Mouse (Mus musculus) kidney, postnatal 0 days (tissue): ENCODE results near the gene Myo16. TPM values are rescaled to one million over a fixed set of nuclear protein-coding genes. Genes with fewer than 3 reads are reported as not detected.

Experiments
- ATAC-seq: fragments of 200-750 bp; cut with Nextera tagmentation; replicated peaks from 2 replicates; pipeline ENCODE4 v1.8.0; 2017; ENCODE audit warnings: low read depth, moderate number of reproducible peaks, moderate TSS enrichment, moderate library complexity; ENCODE audit not compliant: low FRiP score
- DNase-seq: peaks from one replicate; pipeline ENCODE4 v3.0.0-alpha.2; 2016; ENCODE audit warnings: low spot score
- H3K27ac ChIP-seq: fragments of 300-500 bp; sonication (generic); 2 replicates; pipeline ENCODE4 v1.5.1; 2014; ENCODE audit warnings: mild to moderate bottlenecking
- H3K27me3 ChIP-seq: fragments of 300-500 bp; sonication (generic); 2 replicates; pipeline ENCODE4 v1.6.1; 2014; ENCODE audit warnings: low read length, mixed read lengths; ENCODE audit not compliant: insufficient read depth
- H3K36me3 ChIP-seq: fragments of 300-500 bp; sonication (generic); 2 replicates; pipeline ENCODE4 v1.6.1; 2014; ENCODE audit warnings: low read length, mixed read lengths; ENCODE audit not compliant: insufficient read depth
- H3K4me1 ChIP-seq: fragments of 300-500 bp; sonication (generic); replicated peaks from 2 replicates; pipeline ENCODE4 v1.6.1; 2014; ENCODE audit warnings: antibody characterized with exemption, low read length, mixed read lengths; ENCODE audit not compliant: insufficient read depth
- H3K4me2 ChIP-seq: fragments of 300-500 bp; sonication (generic); 2 replicates; pipeline ENCODE4 v1.6.1; 2014; ENCODE audit warnings: mild to moderate bottlenecking, low read length, moderate library complexity, mixed read lengths
- H3K4me3 ChIP-seq: fragments of 300-500 bp; sonication (generic); replicated peaks from 2 replicates; pipeline ENCODE4 v1.5.1; 2014; ENCODE audit warnings: low read depth, low read length
- H3K9ac ChIP-seq: fragments of 300-500 bp; sonication (generic); 2 replicates; pipeline ENCODE4 v1.6.1; 2014; ENCODE audit warnings: low read depth, low read length
- H3K9me3 ChIP-seq: fragments of 300-500 bp; sonication (generic); replicated peaks from 2 replicates; pipeline ENCODE4 v1.6.1; 2016; ENCODE audit warnings: low read length, inconsistent platforms, mixed read lengths
- CTCF ChIP-seq: IDR thresholded peaks from 2 replicates; pipeline ENCODE4 v1.5.1; 2016; ENCODE audit warnings: antibody characterized with exemption, low read depth, mild to moderate bottlenecking, moderate library complexity
- WGBS: fragments of 180-500 bp; shearing (Covaris S2); extraction: QIAGEN DNeasy Blood & Tissue Kit; methylation state at CpG from one replicate; pipeline ENCODE4 v1.1.7; 2014; 5-methylcytosine and 5-hydroxymethylcytosine counted together
- polyA plus RNA-seq: library from polyadenylated mRNA; unstranded; fragments of >200 nt; fragmentation: Nextera tagmentation; extraction: Ambion mirVana; gene quantifications from 2 replicates; pipeline ENCODE4 v1.2.1, GENCODE M21; 2015

The Myo16 gene
- polyA plus RNA-seq, 1 experiment from 2014 or later = 0.08 TPM

DNA sequence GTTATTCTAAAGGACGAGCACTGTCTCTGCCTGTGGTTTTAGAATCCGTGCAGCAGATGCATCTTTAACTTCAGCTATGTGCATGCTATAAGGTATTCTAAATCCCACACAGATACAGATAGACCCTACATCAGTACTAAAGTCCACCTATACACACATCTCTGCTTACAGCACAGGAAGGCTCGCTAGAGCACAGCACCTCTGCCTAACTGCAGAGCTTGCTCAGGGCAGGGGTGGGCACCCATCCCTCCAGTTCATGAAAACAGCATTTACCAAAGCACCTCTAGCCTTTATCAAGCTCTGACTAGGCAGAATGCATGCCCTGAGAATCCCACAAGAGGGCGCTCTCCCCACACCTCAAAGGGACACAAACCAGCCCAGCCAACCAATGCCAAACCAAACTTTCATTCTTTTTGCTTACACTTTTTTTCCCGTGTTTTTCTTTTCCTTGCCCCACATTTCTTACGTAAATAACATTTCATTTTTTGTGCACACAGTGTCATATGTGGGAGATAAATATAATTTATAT lies 261.0 kb downstream of the Myo16 start:
- H3K4me1 ChIP-seq = no peaks in the 10 kb centered on the region
- no peaks in the 10 kb centered on the region for H3K36me3 ChIP-seq
- H3K27ac ChIP-seq = no peak overlapping the region
- WGBS = 22% methylated on average over 6 of the region's 6 CpGs
- H3K9ac ChIP-seq = no peak overlapping the region
- no peak overlapping the region for H3K4me3 ChIP-seq
- DNase-seq (peak; percentile 85), ATAC-seq (0 out of 2 replicates have a peak, but pooled peaks have one; percentile 26)
- H3K27me3 ChIP-seq = no peaks in the 10 kb centered on the region
- TF ChIP-seq CTCF = peak; percentile 94
- no peaks in the 10 kb centered on the region for H3K9me3 ChIP-seq
- H3K4me2 ChIP-seq = no peak overlapping the region

DNA sequence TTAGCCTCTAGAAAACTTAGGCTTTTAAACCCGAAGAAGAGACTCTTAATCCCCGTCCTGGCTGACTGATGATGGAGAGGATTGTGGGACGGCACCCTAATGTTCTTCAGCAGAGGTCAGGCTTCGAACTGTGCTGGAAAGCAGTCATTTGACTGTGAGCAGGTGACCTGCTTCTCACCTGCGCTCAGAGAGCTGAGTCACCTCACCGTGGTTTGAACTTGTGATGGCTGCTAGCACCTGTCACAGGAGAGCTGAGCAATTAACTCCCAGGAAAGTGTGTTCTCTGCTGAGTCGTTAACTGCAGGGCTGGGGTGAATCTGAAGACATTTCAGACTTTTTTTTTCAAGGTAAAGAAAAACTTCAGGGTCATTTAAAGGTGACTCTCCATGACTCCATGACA lies 261.6 kb downstream of the Myo16 start:
- Histone ChIP-seq H3K27me3 (no peaks in the 10 kb centered on the region), H3K27ac (no peak overlapping the region), H3K4me2 (no peak overlapping the region), H3K4me3 (no peak overlapping the region), H3K36me3 (no peaks in the 10 kb centered on the region), H3K9ac (no peak overlapping the region), H3K4me1 (no peaks in the 10 kb centered on the region), H3K9me3 (no peaks in the 10 kb centered on the region)
- ATAC-seq (no peak), DNase-seq (no peak)
- no peak for TF ChIP-seq CTCF
- WGBS = 30% methylated on average over 7 of the region's 7 CpGs

DNA sequence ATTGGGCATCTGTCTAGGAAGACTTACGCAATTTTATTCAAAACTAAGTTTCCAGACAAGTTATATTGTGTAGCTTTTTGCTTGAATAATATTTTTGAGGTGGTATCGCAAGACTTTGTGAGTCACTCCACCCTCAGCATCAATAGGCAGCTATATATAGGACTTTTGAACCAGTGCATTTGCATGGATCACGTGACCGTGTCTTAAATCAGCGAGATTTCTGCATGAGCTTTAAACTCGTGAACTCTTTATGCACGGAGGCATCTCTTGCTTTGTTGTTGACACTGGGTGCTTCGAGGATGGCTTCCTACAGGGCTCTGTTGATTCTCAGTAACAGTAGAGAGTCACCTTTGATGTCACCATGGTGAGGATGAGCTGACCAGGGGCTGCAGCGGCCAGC lies 262.2 kb downstream of the Myo16 start:
- no peak overlapping the region for H3K4me2 ChIP-seq
- H3K4me3 ChIP-seq = no peak overlapping the region
- H3K36me3 ChIP-seq = no peaks in the 10 kb centered on the region
- no peak for DNase-seq
- 69% methylated on average over 9 of the region's 9 CpGs for WGBS
- no peak for TF ChIP-seq CTCF
- no peaks in the 10 kb centered on the region for H3K27me3 ChIP-seq
- no peak overlapping the region for H3K9ac ChIP-seq
- ATAC-seq = no peak
- H3K27ac ChIP-seq = no peak overlapping the region
- H3K4me1 ChIP-seq = no peaks in the 10 kb centered on the region
- no peaks in the 10 kb centered on the region for H3K9me3 ChIP-seq

DNA sequence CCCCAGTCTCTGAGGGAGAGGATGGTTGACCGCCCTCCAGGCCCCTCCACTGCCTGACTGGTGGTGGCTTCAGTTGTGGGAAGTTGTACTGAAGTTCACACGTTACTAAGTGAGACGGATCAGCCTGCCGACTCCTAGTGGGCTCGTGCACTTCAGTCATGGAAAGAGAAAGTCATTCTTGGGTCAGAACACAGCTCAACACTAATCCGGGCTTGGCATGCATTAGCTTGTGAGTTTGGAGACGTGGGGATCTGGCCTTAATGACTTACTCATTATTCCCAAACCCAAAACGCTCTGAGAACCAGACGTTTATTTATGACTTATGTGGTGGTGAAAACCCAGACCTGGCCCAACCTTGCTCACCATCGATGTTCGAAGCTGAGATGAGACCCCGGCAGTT lies 263.1 kb downstream of the Myo16 start:
- TF ChIP-seq CTCF = no peak
- Histone ChIP-seq H3K4me1 (no peaks in the 10 kb centered on the region), H3K36me3 (no peaks in the 10 kb centered on the region), H3K4me2 (no peak overlapping the region), H3K9ac (no peak overlapping the region), H3K27ac (no peak overlapping the region), H3K27me3 (no peaks in the 10 kb centered on the region), H3K9me3 (no peaks in the 10 kb centered on the region), H3K4me3 (no peak overlapping the region)
- DNase-seq (no peak), ATAC-seq (no peak)
- 59% methylated on average over 12 of the region's 12 CpGs for WGBS

GRCm38 (mm10) chr8:10417281-10417680 lies 263.6 kb downstream of the Myo16 start:
- Histone ChIP-seq H3K4me1 (no peaks in the 10 kb centered on the region), H3K36me3 (no peaks in the 10 kb centered on the region), H3K27me3 (no peaks in the 10 kb centered on the region), H3K9me3 (no peaks in the 10 kb centered on the region), H3K9ac (no peak overlapping the region), H3K4me2 (no peak overlapping the region), H3K27ac (no peak overlapping the region), H3K4me3 (no peak overlapping the region)
- no peak for ATAC-seq
- TF ChIP-seq CTCF = no peak
- WGBS = 87% methylated on average over 6 of the region's 6 CpGs
- no peak for DNase-seq

DNA sequence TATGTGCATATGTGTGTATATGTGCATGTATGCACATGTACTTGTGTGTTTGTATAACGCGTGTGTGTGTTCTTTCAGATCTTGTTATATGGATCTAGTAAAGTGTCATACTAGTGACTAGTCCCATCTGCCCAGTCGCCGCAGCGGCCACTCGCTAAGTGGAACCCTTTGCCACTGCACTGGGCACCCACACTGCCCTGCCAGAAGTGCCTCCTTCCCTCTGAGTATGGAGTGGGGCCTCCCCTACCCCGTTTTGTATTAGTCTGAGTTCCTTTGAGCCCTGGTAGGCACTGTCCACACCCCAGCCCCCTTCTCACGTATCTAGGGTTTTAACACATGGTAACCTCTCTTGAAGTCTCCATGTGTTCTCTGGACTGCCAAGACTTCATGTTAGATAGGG lies 264.3 kb downstream of the Myo16 start:
- Histone ChIP-seq H3K4me3 (no peak overlapping the region), H3K4me2 (no peak overlapping the region), H3K27me3 (no peaks in the 10 kb centered on the region), H3K4me1 (no peaks in the 10 kb centered on the region), H3K27ac (no peak overlapping the region), H3K36me3 (no peaks in the 10 kb centered on the region), H3K9me3 (no peaks in the 10 kb centered on the region), H3K9ac (no peak overlapping the region)
- ATAC-seq (no peak), DNase-seq (no peak)
- TF ChIP-seq CTCF = no peak
- WGBS = 88% methylated on average over 8 of the region's 8 CpGs

- Histone ChIP-seq H3K36me3 (no peaks in the 10 kb centered on the region), H3K4me3 (no peak overlapping the region), H3K4me2 (no peak overlapping the region), H3K9me3 (no peaks in the 10 kb centered on the region), H3K4me1 (no peaks in the 10 kb centered on the region), H3K27ac (no peak overlapping the region), H3K27me3 (no peaks in the 10 kb centered on the region), H3K9ac (no peak overlapping the region)
- 83% methylated on average over 7 of the region's 7 CpGs for WGBS
- DNase-seq = no peak
- no peak for TF ChIP-seq CTCF
- ATAC-seq = no peak
Observed at GRCm38 (mm10) chr8:10418971-10419370, 265.3 kb downstream of the Myo16 start.
